Comparison of ENCODE assay signal across 11 mouse cellular contexts in the genomic region with DNA sequence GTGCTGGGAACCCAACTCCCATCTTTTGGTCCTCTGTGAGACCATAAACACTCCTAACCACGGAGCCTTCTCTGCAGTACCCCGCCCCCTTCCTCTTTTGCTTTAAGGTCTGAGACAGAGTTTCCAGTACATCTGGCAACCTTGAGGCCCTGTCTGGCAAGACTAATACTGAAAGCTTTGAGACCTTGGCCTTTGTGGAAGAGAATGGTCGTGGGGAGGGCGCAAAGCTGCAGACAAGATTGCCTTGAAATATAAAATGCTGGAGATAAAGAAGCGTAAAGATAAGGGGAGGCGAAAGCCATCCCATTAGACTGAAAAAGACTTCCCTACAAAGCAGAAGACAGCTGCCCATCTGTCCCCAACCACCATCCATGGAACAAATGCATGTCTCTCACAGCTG. TPM values are rescaled to one million over a fixed set of nuclear protein-coding genes. Genes with fewer than 3 reads are reported as not detected.
DNase-seq lines count a peak whose midpoint lies in the region; ATAC-seq and TF ChIP-seq lines count a peak whose summit lies in the region.
"Had no signal": no experiment of that assay in that cellular context is flagged by ENCODE, and none has a peak within 500 bp of the region (broad histone marks: within the 10 kb centered on the region; RNA-seq: fewer than 3 reads in every experiment).

No protein-coding gene starts in this region.

- no peak for DNase-seq in lung, embryonic 14.5 days
- DNase-seq in lung, adult 2 months = no peak
- no peak for DNase-seq in embryonic facial prominence, embryonic 11.5 days (ENCODE audit: low spot score)
- DNase-seq in induced T-regulatory cell, adult 2 months (ENCODE audit: low read depth) = peak; percentile 52
- no peak for DNase-seq in midbrain, postnatal 0 days (ENCODE audit: low spot score)
- DNase-seq in spleen, adult 18-20 months = no peak
- DNase-seq in kidney, postnatal 10 days = no peak
- DNase-seq in cerebellum, adult 9-11 months = no peak
- DNase-seq: cerebellum, postnatal 25 days; thymus, postnatal 4 days had no signal

- no peak overlapping the region for H3K4me3 ChIP-seq in lung, embryonic 14.5 days (ENCODE audit: low read depth, low read length)
- no peak overlapping the region for H3K4me3 ChIP-seq in lung, adult 2 months (replicated peaks; ENCODE audit: extremely low read depth, low read depth, low read length)
- peak overlapping the region; percentile 58; the same call in 1 of the 2 replicates for H3K4me3 ChIP-seq in embryonic facial prominence, embryonic 11.5 days (ENCODE audit: low read depth, low read length)
- peak overlapping the region; percentile 61 for H3K4me3 ChIP-seq in midbrain, postnatal 0 days (ENCODE audit: low read depth, low read length)

- no peak for TF ChIP-seq POLR2A in lung, adult 2 months (IDR thresholded peaks at IDR 0.05; ENCODE audit: borderline replicate concordance, extremely low read depth, low read depth, low read length)

- H3K27me3 ChIP-seq in lung, embryonic 14.5 days (ENCODE audit: insufficient read depth, low read length) = no peaks in the 10 kb centered on the region
- no peaks in the 10 kb centered on the region for H3K27me3 ChIP-seq in embryonic facial prominence, embryonic 11.5 days (ENCODE audit: control insufficient read depth, insufficient read depth, low read length)
- H3K27me3 ChIP-seq in midbrain, postnatal 0 days (ENCODE audit: insufficient read depth, low read length) = no peaks in the 10 kb centered on the region

- 0 out of 2 replicates have a peak, but pooled peaks cover 9% of the 10 kb centered on the region for H3K4me1 ChIP-seq in lung, embryonic 14.5 days (ENCODE audit: insufficient read depth)
- H3K4me1 ChIP-seq in lung, adult 2 months (ENCODE audit: control insufficient read depth, insufficient read depth, low read length) = peaks cover 7% of the 10 kb centered on the region; the same call in 1 of the 2 replicates
- no peaks in the 10 kb centered on the region; the same call in none of the 2 replicates for H3K4me1 ChIP-seq in embryonic facial prominence, embryonic 11.5 days (ENCODE audit: control insufficient read depth, insufficient read depth, low read length)
- peaks cover 21% of the 10 kb centered on the region for H3K4me1 ChIP-seq in midbrain, postnatal 0 days (ENCODE audit: insufficient read depth, low read length)

- no peaks in the 10 kb centered on the region for H3K9me3 ChIP-seq in lung, embryonic 14.5 days (ENCODE audit: low read depth, low read length)
- H3K9me3 ChIP-seq in embryonic facial prominence, embryonic 11.5 days (replicated peaks; ENCODE audit: control insufficient read depth, low read length) = no peaks in the 10 kb centered on the region
- no peaks in the 10 kb centered on the region for H3K9me3 ChIP-seq in midbrain, postnatal 0 days (ENCODE audit: low read length)
- H3K9me3 ChIP-seq: heart, embryonic 10.5 days had no signal

- 64% methylated on average over 6 of the region's 6 CpGs for WGBS in lung, embryonic 14.5 days
- WGBS in lung, adult 2 months = 76% methylated on average over 6 of the region's 6 CpGs
- 84% methylated on average over 6 of the region's 6 CpGs for whole genome bisulfite sequencing in embryonic facial prominence, embryonic 11.5 days
- 90% methylated on average over 6 of the region's 6 CpGs for WGBS in midbrain, postnatal 0 days

- H3K27ac ChIP-seq in lung, embryonic 14.5 days (ENCODE audit: low read depth) = no peak overlapping the region
- H3K27ac ChIP-seq in embryonic facial prominence, embryonic 11.5 days (replicated peaks; ENCODE audit: low read depth, low read length) = no peak overlapping the region
- H3K27ac ChIP-seq in midbrain, postnatal 0 days (ENCODE audit: low read depth, low read length) = no peak overlapping the region

- peak overlapping the region; percentile 75; the same call in 1 of the 2 replicates for H3K4me2 ChIP-seq in lung, embryonic 14.5 days
- H3K4me2 ChIP-seq in embryonic facial prominence, embryonic 11.5 days (ENCODE audit: low read depth, low read length) = peak overlapping the region; percentile 74
- H3K4me2 ChIP-seq in midbrain, postnatal 0 days (ENCODE audit: low read depth, low read length, poor library complexity, severe bottlenecking) = peak overlapping the region; percentile 83

- no peak overlapping the region for H3K9ac ChIP-seq in lung, embryonic 14.5 days
- no peak overlapping the region for H3K9ac ChIP-seq in embryonic facial prominence, embryonic 11.5 days (replicated peaks; ENCODE audit: low read length)
- H3K9ac ChIP-seq in midbrain, postnatal 0 days (replicated peaks; ENCODE audit: low read length, poor library complexity, severe bottlenecking) = peak overlapping the region; percentile 74; the same call in 1 of the 2 replicates

- no peak for TF ChIP-seq CTCF in lung, embryonic 14.5 days (IDR thresholded peaks at IDR 0.05; ENCODE audit: low read depth)
- TF ChIP-seq CTCF in lung, adult 2 months (IDR thresholded peaks at IDR 0.05; ENCODE audit: insufficient read depth, low read length) = no peak
- TF ChIP-seq CTCF in midbrain, postnatal 0 days (IDR thresholded peaks at IDR 0.05) = no peak

- H3K36me3 ChIP-seq in lung, embryonic 14.5 days (ENCODE audit: insufficient read depth) = no peaks in the 10 kb centered on the region
- no peaks in the 10 kb centered on the region for H3K36me3 ChIP-seq in embryonic facial prominence, embryonic 11.5 days (replicated peaks; ENCODE audit: control insufficient read depth, insufficient read depth, low read depth, low read length)
- peaks cover 8% of the 10 kb centered on the region; the same call in 1 of the 2 replicates for H3K36me3 ChIP-seq in midbrain, postnatal 0 days (ENCODE audit: insufficient read depth, low read length)
- H3K36me3 ChIP-seq: heart, embryonic 10.5 days had no signal

- ATAC-seq in lung, embryonic 14.5 days (ENCODE audit: insufficient read depth) = no peak
- ATAC-seq in embryonic facial prominence, embryonic 11.5 days (replicated peaks; ENCODE audit: insufficient number of reproducible peaks, low FRiP score, low TSS enrichment, low read depth) = no peak
- ATAC-seq in midbrain, postnatal 0 days (ENCODE audit: low FRiP score) = no peak

RNA-seq across cellular contexts. Expression of a gene that starts 1.3 kb away (rescaled TPM):
- polyA plus RNA-seq in lung, embryonic 14.5 days (2014; fragmentation: Nextera tagmentation; extraction: Ambion mirVana) = 8.8 and 10.4 TPM in 2 replicates
- polyA plus RNA-seq in lung, adult 2 months (2012; rRNA removed) = 11.1 and 13.0 TPM in 2 replicates
- polyA plus RNA-seq in embryonic facial prominence, embryonic 11.5 days (2014; fragmentation: Nextera tagmentation; extraction: Ambion mirVana) = 12.4 and 12.5 TPM in 2 replicates
- 17.7 and 18.8 TPM in 2 replicates for total RNA-seq in midbrain, postnatal 0 days (2014; rRNA removed)
- 14.8 and 16.7 TPM in 2 replicates for polyA plus RNA-seq in midbrain, postnatal 0 days (2015; fragmentation: Nextera tagmentation; extraction: Ambion mirVana)

RNA-seq across cellular contexts. Expression of a gene that starts 8.5 kb away (rescaled TPM):
- not detected in 2 replicates for polyA plus RNA-seq in lung, embryonic 14.5 days (2014; fragmentation: Nextera tagmentation; extraction: Ambion mirVana)
- polyA plus RNA-seq in lung, adult 2 months (2012; rRNA removed) = 4.8 and 6.5 TPM in 2 replicates
- 0.04 and 0.06 TPM in 2 replicates for polyA plus RNA-seq in embryonic facial prominence, embryonic 11.5 days (2014; fragmentation: Nextera tagmentation; extraction: Ambion mirVana)
- 2.9 and 4.1 TPM in 2 replicates for total RNA-seq in midbrain, postnatal 0 days (2014; rRNA removed)
- polyA plus RNA-seq in midbrain, postnatal 0 days (2015; fragmentation: Nextera tagmentation; extraction: Ambion mirVana) = 0.59 and 0.75 TPM in 2 replicates

RNA-seq across cellular contexts. Expression of a gene that starts 22.0 kb away (rescaled TPM):
- 0.14 and 0.18 TPM in 2 replicates for polyA plus RNA-seq in lung, embryonic 14.5 days (2014; fragmentation: Nextera tagmentation; extraction: Ambion mirVana)
- polyA plus RNA-seq in lung, adult 2 months (2012; rRNA removed) = 2.8 and 3.8 TPM in 2 replicates
- polyA plus RNA-seq in embryonic facial prominence, embryonic 11.5 days (2014; fragmentation: Nextera tagmentation; extraction: Ambion mirVana) = 0.14 and 0.28 TPM in 2 replicates
- total RNA-seq in midbrain, postnatal 0 days (2014; rRNA removed) = 10.2 and 10.6 TPM in 2 replicates
- 1.4 and 1.6 TPM in 2 replicates for polyA plus RNA-seq in midbrain, postnatal 0 days (2015; fragmentation: Nextera tagmentation; extraction: Ambion mirVana)

RNA-seq across cellular contexts. Expression of a gene that starts 31.5 kb away (rescaled TPM):
- polyA plus RNA-seq in lung, embryonic 14.5 days (2014; fragmentation: Nextera tagmentation; extraction: Ambion mirVana) = not detected in 2 replicates
- polyA plus RNA-seq in lung, adult 2 months (2012; rRNA removed) = 8.3 TPM in 1 of 2 replicates, not detected in the other
- not detected in 2 replicates for polyA plus RNA-seq in embryonic facial prominence, embryonic 11.5 days (2014; fragmentation: Nextera tagmentation; extraction: Ambion mirVana)
- total RNA-seq in midbrain, postnatal 0 days (2014; rRNA removed) = 0.05 and 1.5 TPM in 2 replicates
- 0.15 and 0.22 TPM in 2 replicates for polyA plus RNA-seq in midbrain, postnatal 0 days (2015; fragmentation: Nextera tagmentation; extraction: Ambion mirVana)
- polyA plus RNA-seq: heart, embryonic 10.5 days had no signal

RNA-seq across cellular contexts. Expression of a gene that starts 46.3 kb away (rescaled TPM):
- polyA plus RNA-seq in lung, embryonic 14.5 days (2014; fragmentation: Nextera tagmentation; extraction: Ambion mirVana) = not detected in 2 replicates
- 0.11 and 0.17 TPM in 2 replicates for polyA plus RNA-seq in lung, adult 2 months (2012; rRNA removed)
- polyA plus RNA-seq in embryonic facial prominence, embryonic 11.5 days (2014; fragmentation: Nextera tagmentation; extraction: Ambion mirVana) = not detected in 2 replicates
- 0.14 TPM in 1 of 2 replicates, not detected in the other for total RNA-seq in midbrain, postnatal 0 days (2014; rRNA removed)
- polyA plus RNA-seq in midbrain, postnatal 0 days (2015; fragmentation: Nextera tagmentation; extraction: Ambion mirVana) = 0.21 and 0.32 TPM in 2 replicates

Comparison
In these comparisons a context has a peak if more than half of its experiments do, and no peak if none do; other contexts are left out.
1. H3K4me3 ChIP-seq: peak in embryonic facial prominence, embryonic 11.5 days (single experiment) and midbrain, postnatal 0 days (single experiment); none in lung, embryonic 14.5 days (single experiment) and lung, adult 2 months (single experiment).
2. Peak in every context shown above with its lines, with median percentiles within 50 percentile points of each other: H3K4me2 ChIP-seq.